Mouse (Mus musculus): ENCODE results near the gene Rps6kc1. TPM values are rescaled to one million over a fixed set of nuclear protein-coding genes. Genes with fewer than 3 reads are reported as not detected.

Gene Rps6kc1
- total RNA-seq (2014; rRNA removed) (9.2 and 12.6 TPM in 2 replicates), polyA plus RNA-seq (2012; rRNA removed) (5.7 and 8.1 TPM in 2 replicates)

- Histone ChIP-seq H3K4me3 (ENCODE audit: insufficient read depth, low read depth, low read length) (peak within 1 kb of the TSS; percentile 89), H3K4me1 (ENCODE audit: control insufficient read depth, insufficient read depth, low read length) (peaks cover 6% of the 10 kb centered on the region), H3K27me3 (ENCODE audit: control insufficient read depth, insufficient read depth, low read length) (no peaks in the 10 kb centered on the region), H3K27ac (replicated peaks; ENCODE audit: insufficient read depth, low read depth, low read length) (no peak within 1 kb of the TSS; the same call in 1 of the 2 replicates), H3K9ac (ENCODE audit: low read depth, low read length) (peak within 1 kb of the TSS; percentile 90), H3K79me2 (ENCODE audit: control insufficient read depth, insufficient read depth, low read length) (peaks cover 21% of the 10 kb centered on the region; the same call in 1 of the 2 replicates), H3K36me3 (ENCODE audit: control insufficient read depth, insufficient read depth, low read length) (no peaks in the 10 kb centered on the region)
- WGBS = under 1% methylated on average over 47 of the region's 47 CpGs
- TF ChIP-seq CTCF (IDR thresholded peaks at IDR 0.05; ENCODE audit: low read depth, low read length) (no peak), POLR2A (IDR thresholded peaks at IDR 0.05; ENCODE audit: extremely low read depth, insufficient read depth, low read length) (0 out of 2 replicates have a peak, but pooled peaks have one; percentile 35)
- DNase-seq (ENCODE audit: extremely low read depth, low read depth, low spot score) = peak; percentile 65
Measured at GRCm38 (mm10) chr1:190911415-190912123, at the start of gene Rps6kc1. TSS of gene Rps6kc1 (minus strand) at chr1:190911770.

DNA sequence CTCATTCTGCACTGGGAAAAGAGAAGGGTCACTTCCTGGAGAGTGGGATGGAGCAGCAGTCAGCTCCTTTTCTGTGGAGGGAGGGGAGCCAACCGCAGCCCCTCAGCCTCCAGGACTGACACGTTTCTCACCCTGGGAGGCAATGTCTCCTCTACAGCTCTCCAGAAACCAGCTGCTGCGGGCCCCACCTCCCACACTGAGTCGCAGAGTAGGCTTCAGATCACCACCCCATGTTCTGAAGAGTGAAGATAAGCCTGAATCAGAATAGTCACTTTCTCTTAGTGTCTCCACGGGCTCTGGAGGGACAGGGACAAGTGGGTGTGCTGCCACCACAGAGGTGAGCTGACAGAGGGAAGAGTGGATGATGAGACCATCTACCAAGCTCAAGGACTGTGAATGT lies 47.3 kb upstream of the Rps6kc1 start:
- no peaks in the 10 kb centered on the region for H3K79me2 ChIP-seq (ENCODE audit: control insufficient read depth, insufficient read depth, low read length)
- H3K36me3 ChIP-seq (ENCODE audit: control insufficient read depth, insufficient read depth, low read length) = no peaks in the 10 kb centered on the region
- no peaks in the 10 kb centered on the region for H3K4me1 ChIP-seq (ENCODE audit: control insufficient read depth, insufficient read depth, low read length)
- H3K27ac ChIP-seq (replicated peaks; ENCODE audit: insufficient read depth, low read depth, low read length) = no peak overlapping the region
- TF ChIP-seq POLR2A (IDR thresholded peaks at IDR 0.05; ENCODE audit: extremely low read depth, insufficient read depth, low read length) (no peak), CTCF (IDR thresholded peaks at IDR 0.05; ENCODE audit: low read depth, low read length) (no peak)
- 84% methylated on average over 5 of the region's 5 CpGs for WGBS
- no peak for DNase-seq (ENCODE audit: extremely low read depth, low read depth, low spot score)
- no peak overlapping the region for H3K4me3 ChIP-seq (ENCODE audit: insufficient read depth, low read depth, low read length)
- no peak overlapping the region for H3K9ac ChIP-seq (ENCODE audit: low read depth, low read length)
- H3K27me3 ChIP-seq (ENCODE audit: control insufficient read depth, insufficient read depth, low read length) = no peaks in the 10 kb centered on the region

DNA sequence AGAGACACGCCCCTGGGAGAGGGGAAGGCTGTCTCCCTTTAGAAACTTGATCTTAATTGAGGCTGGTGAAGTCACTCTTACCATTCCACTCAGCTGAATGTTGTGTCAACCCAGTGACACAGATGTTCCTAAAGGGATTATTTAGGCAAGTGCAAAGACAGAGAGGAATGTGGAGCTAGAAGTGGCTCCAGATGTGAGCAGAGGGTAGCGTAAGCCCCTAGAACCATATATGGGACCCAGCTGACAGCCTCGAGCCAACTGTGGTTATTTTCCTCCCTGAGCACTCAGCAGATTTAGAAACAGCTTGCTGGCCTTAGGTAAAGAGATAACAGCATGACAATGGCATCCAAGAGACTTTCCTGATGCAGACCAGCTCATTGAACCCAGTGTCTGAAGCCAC lies 41.4 kb upstream of the Rps6kc1 start:
- 84% methylated on average over 3 of the region's 3 CpGs for WGBS
- TF ChIP-seq CTCF (IDR thresholded peaks at IDR 0.05; ENCODE audit: low read depth, low read length) (no peak), POLR2A (IDR thresholded peaks at IDR 0.05; ENCODE audit: extremely low read depth, insufficient read depth, low read length) (no peak)
- H3K4me1 ChIP-seq (ENCODE audit: control insufficient read depth, insufficient read depth, low read length) = no peaks in the 10 kb centered on the region

GRCm38 (mm10) chr1:190951014-190951413 lies 39.4 kb upstream of the Rps6kc1 start:
- DNase-seq (ENCODE audit: extremely low read depth, low read depth, low spot score) = peak; percentile 30
- TF ChIP-seq POLR2A (IDR thresholded peaks at IDR 0.05; ENCODE audit: extremely low read depth, insufficient read depth, low read length) (no peak), CTCF (IDR thresholded peaks at IDR 0.05; ENCODE audit: low read depth, low read length) (no peak)
- H3K4me1 ChIP-seq (ENCODE audit: control insufficient read depth, insufficient read depth, low read length) = no peaks in the 10 kb centered on the region
- WGBS = 47% methylated on average over 5 of the region's 5 CpGs
- H3K36me3 ChIP-seq (ENCODE audit: control insufficient read depth, insufficient read depth, low read length) = no peaks in the 10 kb centered on the region
- no peak overlapping the region for H3K4me3 ChIP-seq (ENCODE audit: insufficient read depth, low read depth, low read length)
- no peak overlapping the region for H3K27ac ChIP-seq (replicated peaks; ENCODE audit: insufficient read depth, low read depth, low read length)
- H3K79me2 ChIP-seq (ENCODE audit: control insufficient read depth, insufficient read depth, low read length) = no peaks in the 10 kb centered on the region
- no peak overlapping the region for H3K9ac ChIP-seq (ENCODE audit: low read depth, low read length)
- H3K27me3 ChIP-seq (ENCODE audit: control insufficient read depth, insufficient read depth, low read length) = no peaks in the 10 kb centered on the region

More for the DNA sequence above, 41.4 kb upstream of the Rps6kc1 start:
- Histone ChIP-seq H3K4me3 (ENCODE audit: insufficient read depth, low read depth, low read length) (no peak overlapping the region), H3K36me3 (ENCODE audit: control insufficient read depth, insufficient read depth, low read length) (no peaks in the 10 kb centered on the region), H3K27ac (replicated peaks; ENCODE audit: insufficient read depth, low read depth, low read length) (no peak overlapping the region), H3K27me3 (ENCODE audit: control insufficient read depth, insufficient read depth, low read length) (no peaks in the 10 kb centered on the region), H3K79me2 (ENCODE audit: control insufficient read depth, insufficient read depth, low read length) (no peaks in the 10 kb centered on the region), H3K9ac (ENCODE audit: low read depth, low read length) (no peak overlapping the region)
- DNase-seq (ENCODE audit: extremely low read depth, low read depth, low spot score) = no peak

DNA sequence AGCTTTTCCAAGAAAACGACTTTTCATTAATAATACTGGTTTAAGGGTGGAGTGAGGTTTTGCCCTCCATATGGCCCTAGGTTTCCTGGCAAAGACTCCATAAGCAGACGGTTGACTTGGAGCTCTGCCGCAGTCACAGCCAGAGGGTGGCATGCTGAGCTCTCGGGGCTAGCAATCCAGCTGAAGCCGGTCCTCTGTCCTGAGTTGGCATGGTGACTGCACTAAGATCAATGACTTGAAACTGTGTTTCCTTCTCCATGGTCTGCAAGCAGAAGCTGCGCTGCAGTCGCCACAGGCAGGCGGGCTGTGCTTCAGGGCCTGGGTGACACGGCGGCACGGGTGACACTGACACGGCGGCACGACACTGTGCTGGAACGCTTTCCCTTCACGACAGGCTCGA lies 37.3 kb upstream of the Rps6kc1 start:
- DNase-seq (ENCODE audit: extremely low read depth, low read depth, low spot score) = no peak
- H3K79me2 ChIP-seq (ENCODE audit: control insufficient read depth, insufficient read depth, low read length) = no peaks in the 10 kb centered on the region
- H3K27me3 ChIP-seq (ENCODE audit: control insufficient read depth, insufficient read depth, low read length) = no peaks in the 10 kb centered on the region
- H3K9ac ChIP-seq (ENCODE audit: low read depth, low read length) = no peak overlapping the region
- H3K36me3 ChIP-seq (ENCODE audit: control insufficient read depth, insufficient read depth, low read length) = peaks cover under 1% of the 10 kb centered on the region; the same call in 1 of the 2 replicates
- no peaks in the 10 kb centered on the region for H3K4me1 ChIP-seq (ENCODE audit: control insufficient read depth, insufficient read depth, low read length)
- H3K27ac ChIP-seq (replicated peaks; ENCODE audit: insufficient read depth, low read depth, low read length) = no peak overlapping the region
- TF ChIP-seq POLR2A (IDR thresholded peaks at IDR 0.05; ENCODE audit: extremely low read depth, insufficient read depth, low read length) (no peak), CTCF (IDR thresholded peaks at IDR 0.05; ENCODE audit: low read depth, low read length) (no peak)
- WGBS = 91% methylated on average over 17 of the region's 17 CpGs
- no peak overlapping the region for H3K4me3 ChIP-seq (ENCODE audit: insufficient read depth, low read depth, low read length)

- Histone ChIP-seq H3K79me2 (ENCODE audit: control insufficient read depth, insufficient read depth, low read length) (no peaks in the 10 kb centered on the region), H3K4me3 (ENCODE audit: insufficient read depth, low read depth, low read length) (no peak overlapping the region), H3K4me1 (ENCODE audit: control insufficient read depth, insufficient read depth, low read length) (no peaks in the 10 kb centered on the region), H3K9ac (ENCODE audit: low read depth, low read length) (no peak overlapping the region), H3K27me3 (ENCODE audit: control insufficient read depth, insufficient read depth, low read length) (no peaks in the 10 kb centered on the region), H3K36me3 (ENCODE audit: control insufficient read depth, insufficient read depth, low read length) (peaks cover 4% of the 10 kb centered on the region; the same call in 1 of the 2 replicates), H3K27ac (replicated peaks; ENCODE audit: insufficient read depth, low read depth, low read length) (no peak overlapping the region)
- DNase-seq (ENCODE audit: extremely low read depth, low read depth, low spot score) = peak; percentile 71
- no peak for TF ChIP-seq CTCF (IDR thresholded peaks at IDR 0.05; ENCODE audit: low read depth, low read length)
- no peak for TF ChIP-seq POLR2A (IDR thresholded peaks at IDR 0.05; ENCODE audit: extremely low read depth, insufficient read depth, low read length)
- 52% methylated on average over 7 of the region's 7 CpGs for WGBS
Measured at GRCm38 (mm10) chr1:190948439-190948838, 36.9 kb upstream of the Rps6kc1 start.

Measured in liver, adult 2 months (tissue).